Mouse (Mus musculus): Measurements from ENCODE around the gene Plekha4. TPM values are rescaled to one million over a fixed set of nuclear protein-coding genes. Genes with fewer than 3 reads are reported as not detected.

Plekha4 gene
- polyA plus RNA-seq, 1 experiment from 2014 or later, result 2.9 TPM

DNA sequence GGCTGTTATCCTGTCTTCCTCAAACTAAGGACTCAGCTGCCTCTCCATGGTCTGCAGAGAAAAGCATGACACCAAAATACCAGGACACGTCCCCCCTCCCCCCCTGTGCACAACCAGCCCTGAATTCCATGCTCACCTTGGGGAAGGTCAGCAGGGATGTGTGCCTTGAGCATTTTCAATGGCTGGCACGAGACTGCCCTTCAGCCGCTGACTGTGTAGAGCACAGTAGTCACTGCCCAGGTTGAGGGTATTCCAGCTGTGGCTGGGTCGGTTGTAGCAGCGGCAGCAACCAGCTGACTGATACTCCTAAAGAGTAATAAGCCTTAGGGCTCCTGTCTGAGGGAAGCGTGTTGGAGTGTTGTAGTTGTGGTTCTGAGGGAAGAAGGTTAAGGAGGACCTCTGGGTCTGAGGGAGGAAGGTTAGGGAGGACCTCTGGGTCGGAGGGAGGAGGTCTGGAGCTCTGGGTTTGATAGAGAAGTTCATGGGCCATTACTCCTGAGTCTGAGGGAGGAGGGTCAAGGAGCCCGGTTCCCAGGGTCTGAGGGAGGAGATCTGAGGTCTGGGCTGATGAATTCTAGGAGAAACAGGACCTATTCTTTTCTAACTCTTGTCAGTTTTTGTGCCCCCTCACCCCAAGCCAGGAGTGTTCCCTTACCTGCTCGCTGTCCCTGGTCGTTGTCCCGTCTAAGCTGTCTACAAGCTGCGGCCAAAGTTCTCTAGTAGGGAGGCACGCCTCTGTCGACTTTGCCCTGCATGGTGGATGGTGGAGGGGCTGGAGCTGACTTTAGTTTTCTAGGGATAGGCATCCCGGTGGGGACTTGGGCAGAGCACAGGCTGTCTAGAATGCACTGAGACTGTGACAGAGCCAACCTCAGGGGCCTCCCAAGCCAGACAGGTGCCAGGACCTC lies 48.6 kb downstream of the Plekha4 start:
- no peak for ATAC-seq (ENCODE audit: insufficient number of reproducible peaks, insufficient read depth, low FRiP score, low TSS enrichment, low read depth)
- Histone ChIP-seq H3K4me3 (no peak overlapping the region), H3K4me1 (peaks cover 17% of the 10 kb centered on the region), H3K9me3 (no peaks in the 10 kb centered on the region), H3K9ac (0 out of 2 replicates have a peak overlapping the region, but pooled peaks have one; percentile 36), H3K27ac (no peak overlapping the region), H3K27me3 (no peaks in the 10 kb centered on the region), H3K4me2 (no peak overlapping the region), H3K36me3 (peaks cover 43% of the 10 kb centered on the region)
- WGBS, result 82% methylated on average over 15 of the region's 15 CpGs

DNA sequence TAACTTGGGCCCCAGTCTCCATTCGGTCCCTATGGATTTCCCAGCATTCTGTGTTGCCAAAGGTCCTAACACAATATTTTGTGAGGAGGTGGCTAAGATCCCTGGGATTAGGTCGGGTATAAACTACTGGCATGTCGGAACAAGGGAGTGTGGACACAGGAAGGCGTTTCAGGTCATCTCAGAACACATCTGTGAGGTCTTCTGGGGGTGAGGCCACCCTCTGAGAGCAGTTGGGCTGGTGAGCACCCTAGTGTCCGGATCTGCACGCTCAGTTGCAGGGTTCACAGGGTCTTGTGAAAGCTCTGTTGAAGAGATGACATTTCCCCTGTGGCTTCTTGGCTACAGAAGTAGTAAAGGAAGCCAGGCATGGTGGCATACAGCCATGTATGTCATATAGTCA lies 59.8 kb downstream of the Plekha4 start:
- Histone ChIP-seq H3K27ac (no peak overlapping the region), H3K9ac (no peak overlapping the region), H3K9me3 (no peaks in the 10 kb centered on the region), H3K36me3 (peaks cover 48% of the 10 kb centered on the region), H3K4me3 (no peak overlapping the region), H3K27me3 (no peaks in the 10 kb centered on the region), H3K4me2 (no peak overlapping the region), H3K4me1 (peaks cover 9% of the 10 kb centered on the region; the same call in 1 of the 2 replicates)
- WGBS, result 91% methylated on average over 6 of the region's 6 CpGs
- ATAC-seq (ENCODE audit: insufficient number of reproducible peaks, insufficient read depth, low FRiP score, low TSS enrichment, low read depth), result no peak

DNA sequence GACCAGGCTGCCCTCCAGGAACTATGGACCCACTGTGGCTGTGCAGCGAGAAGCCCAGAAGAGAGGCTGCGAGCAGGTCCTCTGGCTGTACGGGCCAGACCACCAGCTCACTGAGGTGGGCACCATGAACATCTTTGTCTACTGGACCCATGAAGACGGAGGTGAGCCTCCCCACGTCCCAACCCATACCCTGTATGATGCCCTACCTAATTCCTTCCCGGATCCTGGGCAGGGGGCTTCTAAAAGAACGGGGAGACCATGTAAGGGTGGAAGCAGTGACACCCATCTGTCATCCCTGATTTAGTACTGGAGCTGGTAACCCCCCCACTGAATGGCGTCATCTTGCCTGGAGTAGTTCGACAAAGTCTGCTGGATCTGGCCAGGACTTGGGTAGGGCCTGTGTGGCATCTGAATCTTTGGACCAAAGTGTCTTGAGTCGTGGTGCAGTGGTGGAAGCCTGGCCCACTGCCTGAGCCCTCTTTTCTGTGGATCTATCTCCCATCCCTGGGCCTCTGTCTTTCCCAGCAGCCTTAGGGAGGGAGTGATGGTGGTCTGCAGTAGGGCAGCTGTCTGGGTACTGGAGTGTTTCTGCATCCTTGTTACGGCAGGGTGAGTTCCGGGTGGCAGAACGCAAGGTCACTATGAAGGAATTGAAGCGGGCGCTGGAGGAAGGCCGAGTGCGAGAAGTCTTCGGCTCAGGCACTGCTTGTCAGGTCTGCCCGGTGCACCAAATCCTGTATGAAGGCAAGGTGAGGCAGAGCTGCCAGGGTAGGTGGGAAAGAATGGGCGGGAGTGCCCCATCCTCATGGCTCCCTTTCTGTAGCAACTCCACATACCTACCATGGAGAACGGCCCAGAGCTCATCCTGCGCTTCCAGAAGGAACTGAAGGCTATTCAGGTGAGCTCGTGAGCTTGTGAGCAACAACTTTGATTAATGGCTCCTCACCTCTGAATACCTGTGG lies 61.8 kb downstream of the Plekha4 start:
- Histone ChIP-seq H3K4me3 (no peak overlapping the region), H3K27me3 (no peaks in the 10 kb centered on the region), H3K36me3 (peaks cover 41% of the 10 kb centered on the region), H3K9ac (no peak overlapping the region), H3K27ac (no peak overlapping the region), H3K9me3 (no peaks in the 10 kb centered on the region), H3K4me1 (peaks cover 9% of the 10 kb centered on the region; the same call in 1 of the 2 replicates), H3K4me2 (no peak overlapping the region)
- WGBS, result 91% methylated on average over 23 of the region's 23 CpGs
- ATAC-seq (ENCODE audit: insufficient number of reproducible peaks, insufficient read depth, low FRiP score, low TSS enrichment, low read depth), result no peak

DNA sequence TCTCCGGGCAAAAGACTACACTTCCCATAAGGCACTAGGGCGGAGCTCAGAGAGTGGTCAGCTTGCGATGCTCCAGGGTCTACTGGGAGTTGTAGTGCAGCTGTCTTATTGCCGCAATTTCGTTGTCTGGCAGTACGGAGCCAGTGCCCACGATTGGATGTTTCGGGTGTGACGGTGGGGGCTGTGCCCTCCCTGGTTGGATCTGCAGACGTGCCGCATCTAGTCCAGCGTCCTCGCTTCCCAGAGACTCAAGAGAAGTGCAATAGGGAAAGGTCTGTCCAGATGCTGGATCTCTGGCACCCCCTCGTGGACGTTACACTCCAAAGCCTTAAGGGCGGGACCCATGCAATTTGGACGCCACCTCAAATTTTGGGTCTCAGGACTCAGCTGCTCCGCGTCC lies 63.0 kb downstream of the Plekha4 start:
- Histone ChIP-seq H3K36me3 (peaks cover 32% of the 10 kb centered on the region), H3K27ac (no peak overlapping the region; the same call in 1 of the 2 replicates), H3K9me3 (no peaks in the 10 kb centered on the region), H3K4me3 (peak overlapping the region; percentile 33), H3K27me3 (no peaks in the 10 kb centered on the region), H3K9ac (peak overlapping the region; percentile 49; the same call in 1 of the 2 replicates), H3K4me2 (peak overlapping the region; percentile 57), H3K4me1 (peaks cover 9% of the 10 kb centered on the region; the same call in 1 of the 2 replicates)
- WGBS, result 4% methylated on average over 19 of the region's 19 CpGs
- ATAC-seq (ENCODE audit: insufficient number of reproducible peaks, insufficient read depth, low FRiP score, low TSS enrichment, low read depth), result peak; percentile 93

DNA sequence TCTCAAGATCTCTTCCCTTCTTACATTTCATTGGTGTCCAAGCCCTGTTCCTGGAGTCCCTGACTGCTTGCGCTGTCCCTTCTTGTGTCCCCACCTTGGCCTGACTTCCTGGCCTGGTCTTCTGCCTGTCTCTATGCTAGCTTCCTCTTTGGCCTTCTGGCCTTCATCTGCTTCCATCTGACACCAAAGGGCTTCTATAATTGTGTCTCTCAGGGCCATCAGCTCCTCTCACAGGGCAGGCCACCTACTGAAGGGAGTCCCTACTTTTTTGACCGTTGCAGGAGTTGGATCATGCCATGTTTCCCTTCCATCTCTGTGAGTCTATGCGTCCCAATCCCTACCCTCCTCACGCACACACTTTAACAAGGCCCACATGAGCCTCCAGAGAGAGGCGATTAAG lies 63.8 kb downstream of the Plekha4 start:
- Histone ChIP-seq H3K9me3 (no peaks in the 10 kb centered on the region), H3K4me2 (no peak overlapping the region; the same call in 1 of the 2 replicates), H3K9ac (no peak overlapping the region), H3K27ac (no peak overlapping the region), H3K4me1 (peaks cover 9% of the 10 kb centered on the region; the same call in 1 of the 2 replicates), H3K27me3 (no peaks in the 10 kb centered on the region), H3K4me3 (peak overlapping the region; percentile 33; the same call in 1 of the 2 replicates), H3K36me3 (peaks cover 25% of the 10 kb centered on the region)
- ATAC-seq (ENCODE audit: insufficient number of reproducible peaks, insufficient read depth, low FRiP score, low TSS enrichment, low read depth), result no peak
- WGBS, result 94% methylated on average over 5 of the region's 5 CpGs

DNA sequence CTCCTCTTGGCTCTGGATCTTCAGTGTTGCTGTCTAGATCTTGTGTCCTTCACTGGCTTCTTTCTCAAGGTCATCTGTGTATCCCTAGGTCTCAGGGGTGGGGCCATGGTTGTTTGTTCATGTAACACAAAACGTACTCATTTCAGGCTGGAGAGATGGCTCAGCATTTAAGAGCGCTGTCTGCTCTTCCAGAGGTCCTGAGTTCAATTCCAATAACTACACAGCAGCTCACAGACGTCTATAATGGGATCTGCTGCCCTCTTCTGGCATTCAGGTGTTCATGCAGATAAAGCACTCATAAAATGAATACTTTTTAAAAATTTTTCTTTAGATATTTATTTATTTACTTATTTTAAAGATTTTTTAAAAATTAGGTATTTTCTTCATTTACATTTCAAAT lies 64.7 kb downstream of the Plekha4 start:
- no peak overlapping the region for H3K27ac ChIP-seq
- no peaks in the 10 kb centered on the region for H3K27me3 ChIP-seq
- H3K36me3 ChIP-seq, result peaks cover 16% of the 10 kb centered on the region
- peaks cover 9% of the 10 kb centered on the region; the same call in 1 of the 2 replicates for H3K4me1 ChIP-seq
- no peaks in the 10 kb centered on the region for H3K9me3 ChIP-seq
- WGBS, result 65% methylated on average over 3 of the region's 3 CpGs
- no peak for ATAC-seq (ENCODE audit: insufficient number of reproducible peaks, insufficient read depth, low FRiP score, low TSS enrichment, low read depth)
- H3K4me3 ChIP-seq, result no peak overlapping the region
- no peak overlapping the region for H3K9ac ChIP-seq
- no peak overlapping the region for H3K4me2 ChIP-seq

DNA sequence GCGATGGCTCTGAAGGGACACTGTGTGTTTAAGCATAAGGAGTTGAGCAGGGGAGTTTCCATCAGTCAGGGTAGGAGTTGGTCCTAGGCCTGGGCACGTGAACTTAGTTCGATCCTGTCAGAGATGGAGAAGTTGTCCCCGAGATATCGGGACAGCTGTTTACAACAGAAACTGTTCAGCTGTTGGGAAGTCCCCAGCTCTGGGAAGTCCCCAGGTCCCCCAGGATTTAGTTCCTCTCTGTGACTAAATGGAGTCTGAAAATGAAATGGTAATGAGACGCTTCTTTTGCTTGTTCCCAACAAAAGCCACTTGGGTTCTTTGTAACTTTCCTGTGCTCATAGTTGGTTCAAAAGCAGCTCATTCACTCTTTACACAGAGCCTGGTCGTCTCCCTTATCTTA lies 65.8 kb downstream of the Plekha4 start:
- Histone ChIP-seq H3K9ac (no peak overlapping the region), H3K27me3 (no peaks in the 10 kb centered on the region), H3K4me3 (no peak overlapping the region), H3K4me2 (no peak overlapping the region), H3K27ac (no peak overlapping the region), H3K36me3 (peaks cover 10% of the 10 kb centered on the region), H3K9me3 (no peaks in the 10 kb centered on the region), H3K4me1 (peaks cover 9% of the 10 kb centered on the region; the same call in 1 of the 2 replicates)
- no peak for ATAC-seq (ENCODE audit: insufficient number of reproducible peaks, insufficient read depth, low FRiP score, low TSS enrichment, low read depth)
- WGBS, result 81% methylated on average over 7 of the region's 7 CpGs

DNA sequence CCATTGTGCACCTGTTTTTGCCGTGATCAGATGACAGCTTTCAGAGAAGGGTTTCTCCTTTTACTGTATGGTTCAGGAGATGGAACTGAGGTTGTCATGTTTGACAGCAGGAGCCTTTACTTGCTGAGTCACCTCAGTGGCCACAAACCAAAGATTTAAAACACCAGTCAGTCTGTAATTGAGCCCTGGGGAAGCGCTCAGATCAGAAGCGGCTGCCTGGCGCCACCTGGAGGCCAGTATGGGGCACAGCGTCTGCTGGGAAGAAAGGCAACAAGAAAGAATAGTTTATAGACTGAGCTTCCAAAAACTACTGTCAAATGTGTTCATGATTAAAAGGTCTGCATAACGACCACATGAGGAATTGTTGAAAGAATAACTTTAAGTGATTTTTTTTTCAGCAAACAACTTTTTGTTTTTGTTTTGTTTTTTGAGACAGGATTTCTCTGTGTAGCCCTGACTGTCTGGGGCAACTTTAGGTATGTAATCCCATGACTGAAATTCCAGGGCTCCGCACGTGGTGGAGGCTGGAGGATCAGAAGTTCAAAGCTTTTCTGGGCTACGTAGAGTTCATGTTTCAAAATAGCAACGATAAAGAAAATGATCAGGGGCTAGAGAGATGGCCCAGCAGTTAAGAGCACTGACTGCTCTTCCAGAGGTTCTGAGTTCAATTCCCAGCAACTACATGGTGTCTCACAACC lies 67.1 kb downstream of the Plekha4 start:
- no peak for ATAC-seq (ENCODE audit: insufficient number of reproducible peaks, insufficient read depth, low FRiP score, low TSS enrichment, low read depth)
- no peak overlapping the region for H3K9ac ChIP-seq
- WGBS, result 14% methylated on average over 10 of the region's 10 CpGs
- no peaks in the 10 kb centered on the region for H3K27me3 ChIP-seq
- peaks cover 9% of the 10 kb centered on the region; the same call in 1 of the 2 replicates for H3K4me1 ChIP-seq
- peaks cover under 1% of the 10 kb centered on the region; the same call in 1 of the 2 replicates for H3K36me3 ChIP-seq
- H3K9me3 ChIP-seq, result no peaks in the 10 kb centered on the region
- no peak overlapping the region for H3K4me2 ChIP-seq
- no peak overlapping the region for H3K27ac ChIP-seq
- no peak overlapping the region for H3K4me3 ChIP-seq

DNA sequence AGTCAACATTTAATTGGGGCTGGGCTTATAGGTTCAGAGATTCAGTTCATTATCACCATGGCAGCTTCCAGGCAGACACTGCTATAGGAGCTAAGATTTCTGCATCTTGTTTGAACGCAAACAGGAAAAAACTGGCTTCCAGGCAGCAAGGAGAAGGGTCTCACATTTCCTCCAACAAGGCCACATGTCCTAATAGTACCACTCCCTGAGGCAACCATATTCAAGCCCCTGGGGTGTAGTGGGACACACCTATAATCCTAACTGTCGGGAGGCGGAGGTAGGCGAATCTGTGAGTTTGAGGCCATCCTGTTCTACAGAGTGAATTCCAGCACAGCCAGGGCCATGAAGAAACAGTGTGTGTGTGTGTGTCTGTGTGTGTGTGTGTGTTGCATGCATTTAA lies 69.0 kb downstream of the Plekha4 start:
- Histone ChIP-seq H3K4me2 (no peak overlapping the region), H3K4me3 (no peak overlapping the region), H3K27me3 (no peaks in the 10 kb centered on the region), H3K9ac (no peak overlapping the region), H3K4me1 (peaks cover 4% of the 10 kb centered on the region; the same call in 1 of the 2 replicates), H3K9me3 (no peaks in the 10 kb centered on the region), H3K36me3 (no peaks in the 10 kb centered on the region), H3K27ac (no peak overlapping the region)
- ATAC-seq (ENCODE audit: insufficient number of reproducible peaks, insufficient read depth, low FRiP score, low TSS enrichment, low read depth), result no peak
- 63% methylated on average over 4 of the region's 4 CpGs for WGBS

DNA sequence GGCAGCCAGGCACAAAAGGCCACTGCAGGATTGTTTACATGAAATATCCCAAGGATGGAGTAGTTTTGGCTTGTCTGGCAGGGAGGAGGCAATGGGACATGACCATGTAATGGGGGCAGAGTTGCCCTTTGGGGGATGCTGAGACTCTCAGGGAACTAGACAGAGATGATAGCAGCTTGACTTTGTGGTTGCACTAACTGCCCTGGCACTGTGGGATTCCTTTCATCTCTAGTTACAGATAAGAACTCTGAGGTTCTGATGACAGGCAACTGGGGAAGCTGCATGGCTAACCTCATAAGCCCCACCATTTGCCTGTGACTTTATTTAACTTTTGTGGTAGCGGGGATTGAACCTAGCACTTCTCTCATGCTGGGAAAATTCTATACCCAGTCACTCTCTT lies 70.0 kb downstream of the Plekha4 start:
- peaks cover 4% of the 10 kb centered on the region; the same call in 1 of the 2 replicates for H3K4me1 ChIP-seq
- H3K27me3 ChIP-seq, result no peaks in the 10 kb centered on the region
- no peak for ATAC-seq (ENCODE audit: insufficient number of reproducible peaks, insufficient read depth, low FRiP score, low TSS enrichment, low read depth)
- no peaks in the 10 kb centered on the region for H3K36me3 ChIP-seq
- H3K4me2 ChIP-seq, result no peak overlapping the region
- 80% methylated on average over 1 of the region's 1 CpGs for WGBS
- H3K9me3 ChIP-seq, result no peaks in the 10 kb centered on the region
- no peak overlapping the region for H3K4me3 ChIP-seq
- no peak overlapping the region for H3K27ac ChIP-seq
- no peak overlapping the region for H3K9ac ChIP-seq

DNA sequence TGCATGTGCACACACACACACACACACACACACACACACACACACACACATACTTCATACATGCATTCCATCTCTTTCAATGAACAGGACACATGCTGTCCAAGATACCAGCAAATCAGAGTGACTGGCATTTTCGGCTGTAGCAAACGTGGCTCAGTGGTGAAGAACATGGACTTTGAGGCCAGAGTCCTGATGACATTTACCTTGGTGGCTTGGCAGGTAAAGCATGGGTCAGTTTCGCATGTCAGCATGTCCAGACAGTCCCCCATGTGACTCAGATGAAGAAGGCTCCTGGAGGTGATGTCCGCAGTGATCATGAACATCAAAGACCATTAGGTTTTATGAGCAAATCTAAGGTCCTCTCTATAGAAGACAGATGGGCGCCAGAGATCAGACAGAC lies 70.9 kb downstream of the Plekha4 start:
- no peaks in the 10 kb centered on the region for H3K9me3 ChIP-seq
- no peak overlapping the region for H3K4me3 ChIP-seq
- 85% methylated on average over 5 of the region's 5 CpGs for WGBS
- H3K36me3 ChIP-seq, result no peaks in the 10 kb centered on the region
- no peak overlapping the region for H3K4me2 ChIP-seq
- peaks cover 4% of the 10 kb centered on the region; the same call in 1 of the 2 replicates for H3K4me1 ChIP-seq
- H3K27ac ChIP-seq, result no peak overlapping the region
- no peak for ATAC-seq (ENCODE audit: insufficient number of reproducible peaks, insufficient read depth, low FRiP score, low TSS enrichment, low read depth)
- no peaks in the 10 kb centered on the region for H3K27me3 ChIP-seq
- H3K9ac ChIP-seq, result no peak overlapping the region
